Mouse (Mus musculus): ENCODE results near the gene 4921507P07Rik. TPM values are rescaled to one million over a fixed set of nuclear protein-coding genes. Genes with fewer than 3 reads are reported as not detected.

Gene 4921507P07Rik
- polyA plus RNA-seq, 1 experiment, result 0.93 TPM

DNA sequence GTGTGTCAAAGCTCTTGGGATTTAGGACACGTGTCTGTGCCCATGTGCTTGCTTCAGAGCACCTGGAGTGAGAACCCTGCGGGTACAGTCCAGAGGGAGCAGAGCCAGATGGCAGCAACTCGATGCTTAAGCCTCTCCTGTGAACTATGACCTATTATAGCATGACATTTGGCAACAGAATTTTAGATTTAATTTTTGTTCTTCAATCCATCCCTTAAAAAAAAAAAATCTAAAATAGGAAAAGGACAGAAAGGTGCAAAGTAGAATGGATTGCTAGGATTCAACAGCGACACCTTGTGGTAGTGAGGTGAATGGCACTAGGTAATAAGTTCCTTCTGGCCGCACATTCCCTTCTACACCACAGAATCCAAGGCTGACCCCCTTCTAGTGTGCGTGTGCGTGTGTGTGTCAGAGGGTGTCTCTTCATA lies 69.8 kb downstream of the 4921507P07Rik start:
- H3K36me3 ChIP-seq (ENCODE audit: control insufficient read depth, insufficient read depth, low read length, poor library complexity, severe bottlenecking), result no peaks in the 10 kb centered on the region
- no peaks in the 10 kb centered on the region for H3K27me3 ChIP-seq (ENCODE audit: control insufficient read depth, insufficient read depth, low read length, poor library complexity, severe bottlenecking)
- no peak overlapping the region for H3K27ac ChIP-seq (ENCODE audit: insufficient read depth, low read length)
- H3K4me1 ChIP-seq (ENCODE audit: control insufficient read depth, insufficient read depth, low read length), result no peaks in the 10 kb centered on the region
- TF ChIP-seq CTCF (IDR thresholded peaks at IDR 0.05; ENCODE audit: low read depth, low read length) (peak; percentile 50), EP300 (IDR thresholded peaks at IDR 0.05; ENCODE audit: insufficient read depth, low read depth, low read length) (no peak), POLR2A (IDR thresholded peaks at IDR 0.05; ENCODE audit: insufficient read depth, low read length) (no peak)
- H3K9ac ChIP-seq (ENCODE audit: low read depth, poor library complexity, severe bottlenecking), result no peak overlapping the region
- no peaks in the 10 kb centered on the region for H3K9me3 ChIP-seq (replicated peaks; ENCODE audit: control insufficient read depth, insufficient read depth, low read length, poor library complexity, severe bottlenecking)
- H3K4me3 ChIP-seq (ENCODE audit: low read depth, low read length), result no peak overlapping the region

DNA sequence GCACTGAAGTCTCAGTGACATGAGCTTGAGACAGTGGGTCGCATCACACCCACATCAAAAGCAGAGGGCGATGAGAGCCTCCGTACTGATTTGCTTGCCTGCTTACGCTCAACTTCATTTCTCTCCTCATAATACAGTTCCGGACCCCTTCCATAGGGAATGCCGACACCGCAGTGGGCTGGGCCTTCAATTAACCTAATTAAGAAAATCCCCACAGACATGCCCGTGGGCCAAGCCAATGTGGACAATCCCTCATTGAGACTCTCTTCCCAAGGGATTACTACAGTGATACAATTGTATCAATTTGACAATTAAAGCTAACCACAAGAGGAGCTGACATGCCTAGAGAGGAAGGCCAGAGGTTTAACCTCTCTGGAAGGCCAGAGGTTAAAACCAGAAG lies 70.6 kb downstream of the 4921507P07Rik start:
- no peaks in the 10 kb centered on the region for H3K36me3 ChIP-seq (ENCODE audit: control insufficient read depth, insufficient read depth, low read length, poor library complexity, severe bottlenecking)
- TF ChIP-seq POLR2A (IDR thresholded peaks at IDR 0.05; ENCODE audit: insufficient read depth, low read length) (no peak), CTCF (IDR thresholded peaks at IDR 0.05; ENCODE audit: low read depth, low read length) (no peak), EP300 (IDR thresholded peaks at IDR 0.05; ENCODE audit: insufficient read depth, low read depth, low read length) (no peak)
- H3K4me1 ChIP-seq (ENCODE audit: control insufficient read depth, insufficient read depth, low read length), result no peaks in the 10 kb centered on the region
- no peaks in the 10 kb centered on the region for H3K9me3 ChIP-seq (replicated peaks; ENCODE audit: control insufficient read depth, insufficient read depth, low read length, poor library complexity, severe bottlenecking)
- no peak overlapping the region for H3K27ac ChIP-seq (ENCODE audit: insufficient read depth, low read length)
- H3K4me3 ChIP-seq (ENCODE audit: low read depth, low read length), result no peak overlapping the region
- no peaks in the 10 kb centered on the region for H3K27me3 ChIP-seq (ENCODE audit: control insufficient read depth, insufficient read depth, low read length, poor library complexity, severe bottlenecking)
- no peak overlapping the region for H3K9ac ChIP-seq (ENCODE audit: low read depth, poor library complexity, severe bottlenecking)

DNA sequence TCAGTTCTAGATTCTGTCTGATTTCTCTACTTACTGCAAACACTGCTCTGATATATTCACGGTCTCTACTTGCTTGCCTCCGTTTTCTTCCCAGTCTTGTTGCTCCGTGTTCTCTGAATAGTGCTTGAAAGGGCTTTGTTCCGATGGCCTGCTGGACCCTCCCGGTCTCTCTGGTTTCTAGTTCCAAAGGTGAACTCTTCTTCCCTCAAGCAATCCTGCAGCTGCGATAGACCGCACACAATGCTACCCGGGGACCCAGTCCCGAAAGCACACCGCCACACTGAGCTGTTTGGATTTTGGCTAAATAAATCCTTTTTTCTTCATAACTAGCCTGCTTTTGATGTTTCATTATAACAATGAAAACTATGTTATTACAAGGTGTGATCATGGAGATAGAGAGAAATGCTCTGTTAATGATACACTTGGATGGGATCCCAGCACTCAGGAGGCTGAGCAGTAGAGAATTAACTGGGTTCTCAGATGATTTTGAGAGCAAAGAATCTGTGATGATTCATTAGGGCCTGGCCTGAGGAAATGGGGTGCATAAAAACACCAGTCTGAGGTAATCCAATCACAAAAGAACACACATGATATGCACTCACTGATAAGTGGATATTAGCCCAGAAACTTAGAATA lies 72.1 kb downstream of the 4921507P07Rik start:
- H3K9ac ChIP-seq (ENCODE audit: low read depth, poor library complexity, severe bottlenecking), result no peak overlapping the region
- H3K9me3 ChIP-seq (replicated peaks; ENCODE audit: control insufficient read depth, insufficient read depth, low read length, poor library complexity, severe bottlenecking), result no peaks in the 10 kb centered on the region
- H3K27ac ChIP-seq (ENCODE audit: insufficient read depth, low read length), result no peak overlapping the region
- no peak overlapping the region for H3K4me3 ChIP-seq (ENCODE audit: low read depth, low read length)
- no peaks in the 10 kb centered on the region for H3K36me3 ChIP-seq (ENCODE audit: control insufficient read depth, insufficient read depth, low read length, poor library complexity, severe bottlenecking)
- no peak for TF ChIP-seq CTCF (IDR thresholded peaks at IDR 0.05; ENCODE audit: low read depth, low read length)
- TF ChIP-seq POLR2A (IDR thresholded peaks at IDR 0.05; ENCODE audit: insufficient read depth, low read length), result no peak
- TF ChIP-seq EP300 (IDR thresholded peaks at IDR 0.05; ENCODE audit: insufficient read depth, low read depth, low read length), result no peak
- no peaks in the 10 kb centered on the region for H3K27me3 ChIP-seq (ENCODE audit: control insufficient read depth, insufficient read depth, low read length, poor library complexity, severe bottlenecking)
- no peaks in the 10 kb centered on the region for H3K4me1 ChIP-seq (ENCODE audit: control insufficient read depth, insufficient read depth, low read length)

Other genes with a start within 250 kb of the 4921507P07Rik start
- 23.2 and 23.3 TPM in 2 replicates for gene Osbpl3, start 140.4 kb downstream of the 4921507P07Rik start, polyA plus RNA-seq (2011; ENCODE audit: insufficient read depth, insufficient read length, low read depth, missing spikeins)
- gene Cycs, start 30.1 kb downstream of the 4921507P07Rik start, polyA plus RNA-seq (2011; ENCODE audit: insufficient read depth, insufficient read length, low read depth, missing spikeins), result 11.9 and 14.7 TPM in 2 replicates
- not detected in 2 replicates for gene Npvf, start 57.8 kb upstream of the 4921507P07Rik start, polyA plus RNA-seq (2011; ENCODE audit: insufficient read depth, insufficient read length, low read depth, missing spikeins)

Data from ES-Bruce4 (cell line).